Mouse (Mus musculus): ENCODE results near the gene Kcnk18.

DNA sequence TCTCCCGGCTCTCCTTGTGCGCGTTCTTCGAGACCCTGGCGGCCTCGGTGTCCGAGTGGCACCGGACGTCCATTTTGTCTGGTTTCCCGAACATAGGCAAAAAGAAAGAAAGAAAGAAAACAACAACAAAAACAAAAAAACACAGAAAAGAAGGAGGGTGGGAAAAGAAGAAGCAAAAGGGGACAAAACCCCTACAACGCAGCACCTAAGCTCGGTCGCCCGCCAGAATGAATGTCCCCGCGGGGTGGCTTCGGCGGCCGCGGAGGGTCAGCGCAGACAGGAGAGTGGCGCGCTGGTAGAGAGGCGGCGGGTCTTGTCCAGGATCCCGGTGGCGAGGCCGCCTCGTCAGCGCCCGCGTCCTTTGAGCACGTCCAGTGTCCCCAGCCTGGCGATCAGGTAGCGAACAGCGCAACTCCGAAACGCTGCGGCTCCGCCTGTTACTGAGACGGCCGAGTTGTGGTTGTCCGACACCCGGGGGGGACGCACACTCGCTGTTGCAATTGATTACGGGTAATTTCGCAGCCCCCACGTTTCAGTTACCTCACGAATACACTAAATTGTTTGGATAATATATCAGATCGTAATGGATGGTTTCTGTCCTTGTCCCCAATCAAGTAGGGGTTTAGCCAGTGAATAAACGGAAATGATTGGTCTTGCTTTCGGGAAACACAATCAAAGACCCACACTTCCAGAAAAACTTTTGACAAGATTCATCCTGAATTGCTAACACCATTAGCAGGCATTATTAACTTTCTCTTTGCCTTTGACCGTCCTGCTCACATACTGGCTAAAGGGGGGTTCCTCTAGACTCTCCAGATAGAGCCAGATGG is 48.9 kb upstream of the Kcnk18 start, which contains the start of gene Vax1:
- TF ChIP-seq CTCF (IDR thresholded peaks at IDR 0.05; ENCODE audit: extremely low read depth, insufficient read length, insufficient replicate concordance, low read depth, low read length) (no peak), POLR2A (IDR thresholded peaks at IDR 0.05; ENCODE audit: low read depth, low read length) (no peak)

Data from small intestine, adult 2 months (tissue).